Mouse (Mus musculus) bone marrow, adult 2 months (tissue): ENCODE results near the gene Erg.

Source experiments
- CTCF ChIP-seq: fragments of 200-500 bp; IDR thresholded peaks from 2 replicates; pipeline ENCODE4 v1.5.1; 2011; ENCODE audit warnings: low read length, control low read depth; ENCODE audit not compliant: control insufficient read depth, insufficient read depth
- POLR2A ChIP-seq: fragments of 200-500 bp; IDR thresholded peaks from 2 replicates; pipeline ENCODE4 v1.6.1; 2011; ENCODE audit warnings: low read depth, mild to moderate bottlenecking, control low read depth, low read length, borderline replicate concordance; ENCODE audit not compliant: control insufficient read depth

DNA sequence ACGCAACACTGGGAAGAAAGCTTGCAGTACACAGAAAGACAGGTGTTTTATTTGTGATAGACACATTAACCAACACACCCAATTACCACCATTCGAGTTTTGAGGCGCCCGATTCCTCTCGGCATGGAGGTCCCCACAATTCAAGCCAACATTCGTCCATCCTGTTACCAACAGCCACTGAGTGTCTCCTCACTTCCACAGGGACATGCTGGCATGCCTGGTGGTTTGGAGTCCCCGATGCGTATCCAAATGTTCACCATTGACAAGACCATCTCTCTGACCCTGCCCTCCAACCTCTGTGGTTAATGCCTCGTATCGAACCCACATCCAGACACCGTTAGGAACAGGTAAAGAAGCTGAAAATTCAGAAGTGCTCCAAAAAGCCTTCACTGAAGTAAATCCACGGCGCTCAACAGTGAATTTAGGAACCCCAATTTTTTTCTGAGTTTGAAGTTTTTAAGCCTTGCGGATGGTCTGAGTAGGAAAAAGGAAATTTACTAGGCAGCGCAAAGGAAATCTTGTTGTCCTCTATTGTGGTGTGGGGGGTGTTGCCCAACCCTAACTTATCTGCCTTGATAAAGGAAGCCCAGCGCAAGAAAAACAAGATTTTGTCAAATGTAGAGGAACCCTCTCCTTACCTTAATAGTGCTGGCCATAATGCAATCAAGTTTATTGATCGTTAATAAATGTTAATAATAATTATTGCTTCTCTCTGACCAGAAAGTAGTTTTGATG lies 127.6 kb downstream of the Erg start:
- TF ChIP-seq CTCF: no peak
- no peak for TF ChIP-seq POLR2A
